Mouse (Mus musculus) CH12.LX (cell line): Measurements from ENCODE around the gene Pam16. TPM values are rescaled to one million over a fixed set of nuclear protein-coding genes. Genes with fewer than 3 reads are reported as not detected.

Experiments used
- DNase-seq: peaks from one replicate; pipeline ENCODE4 v3.0.0-alpha.2; 2013; ENCODE audit errors: extremely low read depth
- H3K27ac ChIP-seq: 2 replicates; pipeline ENCODE4 v1.5.1; 2012; ENCODE audit warnings: low read depth, mild to moderate bottlenecking, control low read depth, moderate library complexity; ENCODE audit not compliant: insufficient read depth
- H3K27me3 ChIP-seq: replicated peaks from 2 replicates; pipeline ENCODE3; 2012; ENCODE audit warnings: inconsistent platforms
- H3K36me3 ChIP-seq, 2 experiments: replicated peaks in 1 of 2; 2 replicates each; pipeline versions ENCODE3 to v1.6.1; 2012; ENCODE audit warnings: inconsistent platforms in 1 of 2, low read length in 1 of 2, mild to moderate bottlenecking in 1 of 2, mixed read lengths in 1 of 2, moderate library complexity in 1 of 2; ENCODE audit not compliant: control insufficient read depth in 1 of 2, insufficient read depth in 1 of 2
- H3K4me1 ChIP-seq, 2 experiments: 2 replicates each; pipeline ENCODE4 v1.6.1; 2012; ENCODE audit warnings: inconsistent platforms in 1 of 2, moderate library complexity in 1 of 2; ENCODE audit not compliant: insufficient read depth in 2 of 2, control insufficient read depth in 1 of 2
- H3K4me2 ChIP-seq: 2 replicates; pipeline ENCODE4 v1.6.1; 2012; ENCODE audit warnings: low read depth, mild to moderate bottlenecking, control low read depth; ENCODE audit not compliant: poor library complexity, insufficient read depth, severe bottlenecking
- H3K4me3 ChIP-seq, 3 experiments: fragments of 150-350 bp in 1 of 3; sonication (generic) in 1 of 3; replicated peaks in 1 of 3; 2 replicates each; pipeline versions ENCODE3 to v1.5.1; 2011 to 2012; ENCODE audit warnings: low read depth in 2 of 3, low read length in 2 of 3, mild to moderate bottlenecking in 2 of 3, moderate library complexity in 2 of 3, control low read depth in 1 of 3, improper control_type of control experiment in 1 of 3, inconsistent platforms in 1 of 3, mixed read lengths in 1 of 3; ENCODE audit not compliant: poor library complexity in 1 of 3
- H3K79me2 ChIP-seq: replicated peaks from 2 replicates; pipeline ENCODE4 v1.6.1; 2012; ENCODE audit warnings: mild to moderate bottlenecking, moderate library complexity; ENCODE audit not compliant: control insufficient read depth, poor library complexity, insufficient read depth, severe bottlenecking; ENCODE audit errors: extremely low read depth
- H3K9ac ChIP-seq: 2 replicates; pipeline ENCODE4 v1.6.1; 2012; ENCODE audit warnings: low read depth, mild to moderate bottlenecking, control low read depth, moderate library complexity; ENCODE audit not compliant: insufficient read depth
- H3K9me3 ChIP-seq: replicated peaks from 2 replicates; pipeline ENCODE3; 2012; ENCODE audit warnings: low read length, inconsistent platforms, mixed read lengths
- BHLHE40 ChIP-seq: IDR thresholded peaks from 2 replicates; pipeline ENCODE4 v1.6.1; 2011; ENCODE audit warnings: mild to moderate bottlenecking, low read depth, low read length, improper control_type of control experiment
- CHD1 ChIP-seq: IDR thresholded peaks from 2 replicates; pipeline ENCODE4 v1.6.1; 2012; ENCODE audit warnings: low read depth, low read length, improper control_type of control experiment, inconsistent platforms
- CHD2 ChIP-seq: IDR thresholded peaks from 2 replicates; pipeline ENCODE4 v1.6.1; 2011; ENCODE audit warnings: low read length, improper control_type of control experiment
- E2F4 ChIP-seq: IDR thresholded peaks from 2 replicates; pipeline ENCODE4 v1.6.1; 2011; ENCODE audit warnings: low read depth, low read length, improper control_type of control experiment; ENCODE audit not compliant: insufficient replicate concordance
- EP300 ChIP-seq: IDR thresholded peaks from 2 replicates; pipeline ENCODE4 v1.6.1; 2011; ENCODE audit warnings: low read length, improper control_type of control experiment
- ETS1 ChIP-seq: conservative IDR thresholded peaks from 2 replicates; pipeline ENCODE4 v1.6.1; 2012; ENCODE audit warnings: low read depth, mild to moderate bottlenecking, inconsistent platforms, low read length, improper control_type of control experiment, moderate library complexity
- IRF4 ChIP-seq: IDR thresholded peaks from 2 replicates; pipeline ENCODE4 v1.6.1; 2014; ENCODE audit warnings: low read depth, mild to moderate bottlenecking, inconsistent platforms, low read length, improper control_type of control experiment
- JUND ChIP-seq: conservative IDR thresholded peaks from 2 replicates; pipeline ENCODE4 v1.6.1; 2011; ENCODE audit warnings: low read depth, low read length, improper control_type of control experiment
- KAT2A ChIP-seq: IDR thresholded peaks from 2 replicates; pipeline ENCODE4 v1.6.1; 2012; ENCODE audit warnings: low read length, improper control_type of control experiment, inconsistent platforms; ENCODE audit not compliant: insufficient replicate concordance
- MAX ChIP-seq: IDR thresholded peaks from 2 replicates; pipeline ENCODE4 v1.6.1; 2011; ENCODE audit warnings: low read length, improper control_type of control experiment
- MAZ ChIP-seq: IDR thresholded peaks from 2 replicates; pipeline ENCODE4 v1.6.1; 2012; ENCODE audit warnings: low read depth, mild to moderate bottlenecking, inconsistent platforms, low read length, improper control_type of control experiment, moderate library complexity
- MXI1 ChIP-seq: IDR thresholded peaks from 2 replicates; pipeline ENCODE4 v1.6.1; 2011; ENCODE audit warnings: mild to moderate bottlenecking, low read depth, low read length, improper control_type of control experiment
- MYC ChIP-seq: IDR thresholded peaks from 2 replicates; pipeline ENCODE4 v1.6.1; 2011; ENCODE audit warnings: low read depth, mild to moderate bottlenecking, improper control_type of control experiment, low read length
- NRF1 ChIP-seq: IDR thresholded peaks from 2 replicates; pipeline ENCODE4 v1.6.1; 2014; ENCODE audit warnings: low read depth, mild to moderate bottlenecking, inconsistent platforms, low read length, improper control_type of control experiment, moderate library complexity
- POLR2AphosphoS2 ChIP-seq: IDR thresholded peaks from 2 replicates; pipeline ENCODE4 v1.6.1; 2011; ENCODE audit warnings: low read depth, low read length, improper control_type of control experiment
- RAD21 ChIP-seq: IDR thresholded peaks from 2 replicates; pipeline ENCODE4 v1.6.1; 2011; ENCODE audit warnings: low read depth, mild to moderate bottlenecking, low read length, improper control_type of control experiment, moderate library complexity
- RCOR1 ChIP-seq: conservative IDR thresholded peaks from 2 replicates; pipeline ENCODE4 v1.6.1; 2012; ENCODE audit warnings: low read depth, mild to moderate bottlenecking, inconsistent platforms, low read length, improper control_type of control experiment
- TBP ChIP-seq: conservative IDR thresholded peaks from 2 replicates; pipeline ENCODE4 v1.6.1; 2011; ENCODE audit warnings: low read depth, low read length, improper control_type of control experiment
- UBTF ChIP-seq: IDR thresholded peaks from 2 replicates; pipeline ENCODE4 v1.6.1; 2012; ENCODE audit warnings: low read depth, mild to moderate bottlenecking, inconsistent platforms, low read length, improper control_type of control experiment, moderate library complexity
- USF1 ChIP-seq: IDR thresholded peaks from 2 replicates; pipeline ENCODE4 v1.6.1; 2014; ENCODE audit warnings: low read depth, mild to moderate bottlenecking, inconsistent platforms, low read length, improper control_type of control experiment
- ZC3H11A ChIP-seq: IDR thresholded peaks from 2 replicates; pipeline ENCODE4 v1.6.1; 2012; ENCODE audit warnings: low read depth, mild to moderate bottlenecking, inconsistent platforms, low read length, improper control_type of control experiment
- dilution Hi-C: fragments of 300-500 bp; cut with MboI; formaldehyde crosslinking; loops from 2 replicates; pipeline ENCODE4 v1.14.3; 2020; ENCODE audit warnings: low sequenced_read_pairs; ENCODE audit not compliant: extremely low pct_unique_long_range_greater_than_20kb, extremely low pct_ligation_motif_present
- in situ Hi-C: fragments of 300-500 bp; cut with MboI; formaldehyde crosslinking; loops from 3 replicates; pipeline ENCODE4 v1.14.3; 2019; ENCODE audit warnings: low sequenced_read_pairs, low pct_ligation_motif_present, low pct_unique_long_range_greater_than_20kb, mixed read lengths
- polyA plus RNA-seq: library from polyadenylated mRNA; unstranded; fragments of >175 nt; gene quantifications from 2 replicates; pipeline ENCODE4 v1.2.1, GENCODE M21; 2012; ENCODE audit warnings: low read depth; ENCODE audit not compliant: insufficient read length
- total RNA-seq, 2 experiments: library from RNA; depleted of rRNA; stranded (reverse); fragments of 300-350 nt in 1 of 2; fragments of >200 nt in 1 of 2; gene quantifications; 2 replicates each; pipeline ENCODE4 v1.2.3; 2012 to 2014

Pam16 gene
- total and polyA plus RNA-seq, 3 experiments: 11.6 to 152 (median 103) TPM

- no peak for DNase-seq
- TF ChIP-seq MXI1 (no peak), CHD1 (no peak), MAX (no peak), JUND (no peak), E2F4 (no peak), POLR2AphosphoS2 (no peak), MAZ (no peak), ZC3H11A (no peak), EP300 (no peak), RCOR1 (no peak), TBP (no peak), USF1 (no peak), KAT2A (no peak), MYC (no peak), IRF4 (no peak), CHD2 (no peak), UBTF (no peak), BHLHE40 (no peak), RAD21 (no peak), NRF1 (no peak)
- no peak overlapping the region for H3K27ac ChIP-seq
- H3K4me1 ChIP-seq: peaks cover 5 to 7% of the 10 kb centered on the region in 2 experiments; a peak in 3 of 4 replicates
- H3K4me2 ChIP-seq: no peak overlapping the region
- in situ Hi-C loops: no loop called here
- dilution Hi-C loops: no loop called here
- H3K9ac ChIP-seq: no peak overlapping the region
- no peak overlapping the region for H3K4me3 ChIP-seq
- no peaks in the 10 kb centered on the region for H3K27me3 ChIP-seq
- no peaks in the 10 kb centered on the region for H3K9me3 ChIP-seq
- H3K36me3 ChIP-seq: peaks cover 0 to 9% of the 10 kb centered on the region in 2 experiments
- H3K79me2 ChIP-seq: no peaks in the 10 kb centered on the region
These were observed 19.2 kb downstream of the Pam16 start for GRCm38 (mm10) chr16:4605514-4606131.

GRCm38 (mm10) chr16:4604293-4604837, 20.4 kb downstream of the Pam16 start:
- Histone ChIP-seq H3K27me3 (no peaks in the 10 kb centered on the region), H3K4me3 (no peak overlapping the region), H3K4me2 (no peak overlapping the region), H3K9ac (no peak overlapping the region), H3K4me1 (peaks cover 5 to 7% of the 10 kb centered on the region in 2 experiments; a peak in 3 of 4 replicates), H3K27ac (no peak overlapping the region), H3K9me3 (no peaks in the 10 kb centered on the region), H3K79me2 (no peaks in the 10 kb centered on the region), H3K36me3 (peaks cover 0 to 7% of the 10 kb centered on the region in 2 experiments)
- TF ChIP-seq ETS1 (no peak), KAT2A (no peak)
- dilution Hi-C loops: no loop called here
- DNase-seq: no peak
- in situ Hi-C loops: no loop called here
